Mouse (Mus musculus): Measurements from ENCODE around the gene Mrgprf. TPM values are rescaled to one million over a fixed set of nuclear protein-coding genes. Genes with fewer than 3 reads are reported as not detected.

The Mrgprf gene
- polyA plus RNA-seq, 1 experiment: 2.1 TPM

- Histone ChIP-seq H3K4me1 (ENCODE audit: control insufficient read depth, insufficient read depth, low read length) (peaks cover 4% of the 10 kb centered on the region; the same call in 1 of the 2 replicates), H3K4me3 (ENCODE audit: insufficient read depth, low read length) (no peak overlapping the region), H3K27ac (ENCODE audit: insufficient read depth, low read length) (no peak overlapping the region)
- TF ChIP-seq POLR2A (IDR thresholded peaks at IDR 0.05; ENCODE audit: extremely low read depth, insufficient read depth, low read length) (no peak), CTCF (IDR thresholded peaks at IDR 0.05; ENCODE audit: extremely low read depth, insufficient read depth, low read length) (no peak)
These were observed 1.8 kb upstream of the Mrgprf start for GRCm38 (mm10) chr7:145298666-145299490.

GRCm38 (mm10) chr7:145299562-145300320 lies 887 bp upstream of the Mrgprf start:
- H3K4me1 ChIP-seq (ENCODE audit: control insufficient read depth, insufficient read depth, low read length): peaks cover 4% of the 10 kb centered on the region; the same call in 1 of the 2 replicates
- no peak overlapping the region for H3K27ac ChIP-seq (ENCODE audit: insufficient read depth, low read length)
- no peak overlapping the region for H3K4me3 ChIP-seq (ENCODE audit: insufficient read depth, low read length)
- TF ChIP-seq POLR2A (IDR thresholded peaks at IDR 0.05; ENCODE audit: extremely low read depth, insufficient read depth, low read length): no peak
- no peak for TF ChIP-seq CTCF (IDR thresholded peaks at IDR 0.05; ENCODE audit: extremely low read depth, insufficient read depth, low read length)

GRCm38 (mm10) chr7:145301008-145301340 lies 346 bp downstream of the Mrgprf start:
- Histone ChIP-seq H3K4me3 (ENCODE audit: insufficient read depth, low read length) (no peak overlapping the region), H3K4me1 (ENCODE audit: control insufficient read depth, insufficient read depth, low read length) (peaks cover 4% of the 10 kb centered on the region; the same call in 1 of the 2 replicates), H3K27ac (ENCODE audit: insufficient read depth, low read length) (no peak overlapping the region)
- TF ChIP-seq POLR2A (IDR thresholded peaks at IDR 0.05; ENCODE audit: extremely low read depth, insufficient read depth, low read length) (no peak), CTCF (IDR thresholded peaks at IDR 0.05; ENCODE audit: extremely low read depth, insufficient read depth, low read length) (no peak)

GRCm38 (mm10) chr7:145301341-145302005 lies 845 bp downstream of the Mrgprf start:
- Histone ChIP-seq H3K27ac (ENCODE audit: insufficient read depth, low read length) (no peak overlapping the region), H3K4me3 (ENCODE audit: insufficient read depth, low read length) (no peak overlapping the region), H3K4me1 (ENCODE audit: control insufficient read depth, insufficient read depth, low read length) (peaks cover 4% of the 10 kb centered on the region; the same call in 1 of the 2 replicates)
- no peak for TF ChIP-seq POLR2A (IDR thresholded peaks at IDR 0.05; ENCODE audit: extremely low read depth, insufficient read depth, low read length)
- TF ChIP-seq CTCF (IDR thresholded peaks at IDR 0.05; ENCODE audit: extremely low read depth, insufficient read depth, low read length): no peak

- no peak overlapping the region for H3K4me3 ChIP-seq (ENCODE audit: insufficient read depth, low read length)
- H3K4me1 ChIP-seq (ENCODE audit: control insufficient read depth, insufficient read depth, low read length): peaks cover 4% of the 10 kb centered on the region; the same call in 1 of the 2 replicates
- no peak overlapping the region for H3K27ac ChIP-seq (ENCODE audit: insufficient read depth, low read length)
- TF ChIP-seq CTCF (IDR thresholded peaks at IDR 0.05; ENCODE audit: extremely low read depth, insufficient read depth, low read length) (no peak), POLR2A (IDR thresholded peaks at IDR 0.05; ENCODE audit: extremely low read depth, insufficient read depth, low read length) (no peak)
These were observed 2.1 kb downstream of the Mrgprf start for GRCm38 (mm10) chr7:145302488-145303285.

GRCm38 (mm10) chr7:145304153-145304552 lies 3.5 kb downstream of the Mrgprf start:
- no peak for TF ChIP-seq POLR2A (IDR thresholded peaks at IDR 0.05; ENCODE audit: extremely low read depth, insufficient read depth, low read length)
- no peak for TF ChIP-seq CTCF (IDR thresholded peaks at IDR 0.05; ENCODE audit: extremely low read depth, insufficient read depth, low read length)
- Histone ChIP-seq H3K4me3 (ENCODE audit: insufficient read depth, low read length) (no peak overlapping the region), H3K27ac (ENCODE audit: insufficient read depth, low read length) (no peak overlapping the region), H3K4me1 (ENCODE audit: control insufficient read depth, insufficient read depth, low read length) (peaks cover 3% of the 10 kb centered on the region; the same call in 1 of the 2 replicates)

GRCm38 (mm10) chr7:145307636-145308035 lies 7.0 kb downstream of the Mrgprf start:
- H3K4me3 ChIP-seq (ENCODE audit: insufficient read depth, low read length): no peak overlapping the region
- H3K27ac ChIP-seq (ENCODE audit: insufficient read depth, low read length): no peak overlapping the region
- TF ChIP-seq CTCF (IDR thresholded peaks at IDR 0.05; ENCODE audit: extremely low read depth, insufficient read depth, low read length): no peak
- no peak for TF ChIP-seq POLR2A (IDR thresholded peaks at IDR 0.05; ENCODE audit: extremely low read depth, insufficient read depth, low read length)
- no peaks in the 10 kb centered on the region for H3K4me1 ChIP-seq (ENCODE audit: control insufficient read depth, insufficient read depth, low read length)

- Histone ChIP-seq H3K4me1 (ENCODE audit: control insufficient read depth, insufficient read depth, low read length) (no peaks in the 10 kb centered on the region), H3K4me3 (ENCODE audit: insufficient read depth, low read length) (no peak overlapping the region), H3K27ac (ENCODE audit: insufficient read depth, low read length) (no peak overlapping the region)
- TF ChIP-seq POLR2A (IDR thresholded peaks at IDR 0.05; ENCODE audit: extremely low read depth, insufficient read depth, low read length) (no peak), CTCF (IDR thresholded peaks at IDR 0.05; ENCODE audit: extremely low read depth, insufficient read depth, low read length) (no peak)
These were observed 7.5 kb downstream of the Mrgprf start for GRCm38 (mm10) chr7:145308061-145308675.

All from cortical plate, adult 2 months (tissue).